Mouse (Mus musculus): ENCODE results near the gene Hist1h1t.

- no peak for TF ChIP-seq CTCF (IDR thresholded peaks at IDR 0.05; ENCODE audit: control insufficient read depth, insufficient read depth, low read length)
- no peak for TF ChIP-seq POLR2A (IDR thresholded peaks at IDR 0.05; ENCODE audit: borderline replicate concordance, control insufficient read depth, low read depth, low read length)
Measured at GRCm38 (mm10) chr13:23695514-23695913, at the start of gene Hist1h1t.
